Mouse (Mus musculus): ENCODE data around the gene Rpn1.

DNA sequence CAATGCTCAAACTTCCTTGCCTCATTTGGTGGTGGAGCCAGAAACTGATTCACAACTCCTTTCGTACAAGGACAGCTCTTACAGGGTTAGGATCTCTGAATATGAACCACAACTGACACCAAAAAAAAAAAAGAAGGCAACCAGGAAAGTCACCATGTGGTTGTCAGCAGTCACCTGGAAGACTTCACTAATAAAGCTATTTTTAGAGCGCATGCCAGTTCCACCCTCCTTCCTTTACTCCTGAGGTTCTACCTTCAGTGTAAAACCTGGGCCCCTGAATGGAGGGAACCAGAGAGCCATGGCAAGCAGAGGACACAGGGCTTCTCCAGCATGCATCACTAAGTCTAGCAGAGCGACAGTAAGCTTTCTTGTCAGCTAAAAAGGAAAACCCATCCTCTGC, 41.9 kb upstream of the Rpn1 start:
- no peak for TF ChIP-seq MYOD1 (IDR thresholded peaks at IDR 0.05; ENCODE audit: control insufficient read depth, insufficient read length, low read depth)
- TF ChIP-seq CTCF (IDR thresholded peaks at IDR 0.05; ENCODE audit: control insufficient read depth, insufficient read depth, insufficient read length): no peak
